Mouse (Mus musculus) liver, postnatal 0 days (tissue): ENCODE data around the gene Gm49661.

ENCODE experiments used
- CTCF ChIP-seq: sonication (generic); IDR thresholded peaks from 2 replicates; pipeline ENCODE4 v1.5.1; 2016; ENCODE audit warnings: antibody characterized with exemption, low read depth
- EP300 ChIP-seq: IDR thresholded peaks from 2 replicates; pipeline ENCODE4 v1.6.1; 2016; ENCODE audit warnings: antibody characterized with exemption, low read depth, mild to moderate bottlenecking

DNA sequence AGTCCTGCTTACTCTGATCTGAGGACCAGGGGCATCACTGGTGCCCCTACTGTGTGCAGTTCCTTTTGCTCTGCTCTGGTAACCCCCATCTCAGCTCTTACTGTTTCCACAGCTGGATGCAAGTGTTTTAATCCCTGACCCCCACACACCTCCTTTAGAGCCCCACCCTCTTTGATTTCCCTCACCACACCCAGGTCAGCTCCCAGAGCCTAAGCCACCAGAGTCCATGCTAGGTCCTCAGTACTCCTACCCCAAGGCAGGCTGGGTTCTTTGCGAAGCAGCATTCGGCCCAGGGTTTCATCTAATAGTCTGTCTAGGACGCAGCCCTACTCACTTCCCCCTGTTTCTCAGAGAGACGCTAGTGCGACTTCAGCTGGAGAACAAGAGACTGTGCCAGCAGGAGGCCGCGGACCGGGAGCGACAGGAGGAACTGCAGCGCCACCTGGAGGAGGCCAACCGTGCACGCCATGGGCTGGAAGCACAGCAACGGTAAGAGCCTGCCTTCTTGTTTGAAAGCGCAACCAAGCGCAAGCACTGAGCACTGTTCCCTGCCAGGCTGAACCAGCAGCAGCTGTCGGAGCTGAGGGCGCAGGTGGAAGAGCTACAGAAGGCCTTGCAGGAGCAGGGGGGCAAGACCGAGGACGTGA is 28.5 kb upstream of the Gm49661 start:
- TF ChIP-seq CTCF (peak; percentile 99), EP300 (no peak)
